Mouse (Mus musculus): ENCODE results near the gene Gpr146. TPM values are rescaled to one million over a fixed set of nuclear protein-coding genes. Genes with fewer than 3 reads are reported as not detected.
"Not testable (repeated sequence)": the region's sequence is repeated elsewhere in the genome, so short reads cannot be mapped to it uniquely, and the experiment has no call there.

Gpr146 gene
- 10 to 100 TPM; 39.6 to 40.5 TPM for total RNA-seq (2021)
- long read RNA-seq, experiment 1, full-length matches to known transcripts: 14 of 26 reads
- long read RNA-seq, experiment 1, partial matches to known transcripts: 12 of 26 reads
- long read RNA-seq, experiment 1, other reads (novel, unspliced or antisense): 0 of 26 reads
- long read RNA-seq, experiment 2, full-length matches to known transcripts: 8 of 19 reads
- long read RNA-seq, experiment 2, partial matches to known transcripts: 11 of 19 reads
- long read RNA-seq, experiment 2, other reads (novel, unspliced or antisense): 0 of 19 reads

GRCm38 (mm10) chr5:139377468-139378270 lies at the start of gene Gpr146:
Gene Gpr146, plus strand, starts transcription at chr5:139377697.
- DNase-seq: peak; percentile 84 to 85

GRCm38 (mm10) chr5:139330766-139331165 lies 46.7 kb upstream of the Gpr146 start:
- DNase-seq: no peak

- DNase-seq: peak; percentile 69 to 93
These were observed 45.8 kb upstream of the Gpr146 start for GRCm38 (mm10) chr5:139331742-139332141.

DNA sequence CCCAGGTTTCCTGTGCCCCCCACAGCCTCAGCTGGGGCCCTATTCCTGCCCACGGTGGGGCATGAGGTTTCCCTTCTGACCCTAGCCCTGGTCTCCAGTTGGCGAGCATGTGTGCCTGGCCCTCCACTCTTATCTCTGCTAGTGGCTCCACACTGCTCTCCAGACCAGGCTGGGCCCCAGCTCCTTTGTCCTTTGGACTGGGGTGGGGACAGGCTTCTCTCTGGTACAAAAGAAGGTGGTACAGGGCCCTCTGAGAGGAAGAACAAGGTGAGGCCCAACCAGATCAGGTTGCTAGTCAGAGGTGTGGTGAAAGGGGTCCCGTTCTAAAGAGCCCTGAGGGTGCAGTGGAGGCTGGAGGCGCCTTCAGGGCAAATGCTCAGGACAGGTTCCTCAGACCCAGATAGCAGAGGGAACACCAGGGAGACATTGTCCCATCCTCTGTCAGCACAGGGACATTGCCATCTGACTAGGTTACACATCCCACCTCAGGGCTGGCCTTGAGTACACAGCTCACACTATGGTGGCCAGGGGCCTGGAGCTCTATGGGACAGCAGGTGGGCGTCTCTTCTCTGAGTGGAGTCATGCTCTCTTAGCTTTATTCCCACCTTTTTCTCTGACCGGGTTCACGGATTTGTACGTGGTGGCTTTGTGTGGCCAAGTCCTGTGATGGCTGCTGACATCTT lies 44.8 kb upstream of the Gpr146 start:
- DNase-seq: no peak

DNA sequence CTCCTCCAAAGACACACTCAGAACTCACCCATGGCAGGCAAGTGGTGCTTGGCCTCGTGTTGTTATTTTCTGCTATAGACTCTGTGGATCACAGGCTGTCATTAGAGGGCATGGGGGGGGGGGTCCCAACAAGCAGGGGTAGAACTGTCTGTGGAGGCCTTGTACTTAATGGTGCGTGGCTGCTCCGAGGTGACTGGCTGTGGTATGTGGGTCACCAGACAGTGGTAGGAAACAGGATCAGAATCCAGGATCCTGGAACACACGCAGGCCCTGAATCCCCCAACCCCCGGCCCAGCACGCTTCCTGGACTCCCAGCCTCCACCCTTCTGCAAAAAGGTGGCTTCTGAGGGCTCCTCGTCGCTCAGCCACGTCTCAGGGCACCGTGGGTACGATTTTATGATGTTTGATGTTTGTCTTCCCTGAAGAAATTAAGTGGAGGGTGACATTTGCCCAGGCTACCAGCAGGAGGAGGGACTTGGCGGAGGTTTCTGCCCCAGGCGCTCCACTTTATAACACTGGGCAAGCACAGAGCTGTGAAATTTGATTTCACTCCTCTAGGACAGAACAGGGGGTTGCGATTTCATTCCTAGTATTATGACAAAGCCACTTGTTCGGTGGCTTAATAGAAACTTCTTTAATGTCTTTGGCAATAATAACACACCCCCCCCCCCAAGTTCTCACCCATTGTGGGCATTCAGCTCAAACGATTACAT lies 44.0 kb upstream of the Gpr146 start:
- no peak for DNase-seq

GRCm38 (mm10) chr5:139334394-139334793 lies 43.1 kb upstream of the Gpr146 start:
- not testable (repeated sequence) for DNase-seq

GRCm38 (mm10) chr5:139335634-139336033 lies 41.9 kb upstream of the Gpr146 start:
- no peak for DNase-seq

DNA sequence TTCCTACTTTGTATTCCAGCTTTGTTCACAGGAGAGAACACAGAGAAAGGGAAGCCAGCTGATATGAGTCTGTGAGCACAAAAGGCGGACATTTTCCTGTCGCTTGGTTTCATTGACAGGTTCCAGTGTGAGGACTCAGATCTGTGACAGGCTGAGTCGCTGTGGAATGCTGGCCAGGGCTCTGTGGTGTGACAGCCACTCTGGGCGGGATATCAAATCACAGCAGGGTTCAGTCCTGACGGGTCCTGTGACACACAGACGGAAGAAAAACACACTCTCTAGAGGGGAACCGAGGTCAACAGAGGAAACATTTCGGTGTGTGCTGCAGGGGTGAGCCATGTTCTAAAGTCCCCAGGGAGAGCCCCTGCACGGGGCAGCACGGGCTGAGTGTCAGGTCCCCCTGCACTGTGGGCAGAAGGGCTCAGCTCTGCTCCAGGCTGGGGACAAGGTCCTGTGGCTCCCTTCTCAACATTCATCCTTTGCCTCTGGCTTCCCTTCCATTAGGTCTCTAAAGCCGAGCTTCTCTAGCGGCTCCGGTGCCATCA lies 39.6 kb upstream of the Gpr146 start:
- DNase-seq: peak; percentile 43 to 49

GRCm38 (mm10) chr5:139338403-139338802 lies 39.1 kb upstream of the Gpr146 start:
- no peak for DNase-seq

- no peak for DNase-seq
These were observed 38.6 kb upstream of the Gpr146 start for GRCm38 (mm10) chr5:139338891-139339290.

DNA sequence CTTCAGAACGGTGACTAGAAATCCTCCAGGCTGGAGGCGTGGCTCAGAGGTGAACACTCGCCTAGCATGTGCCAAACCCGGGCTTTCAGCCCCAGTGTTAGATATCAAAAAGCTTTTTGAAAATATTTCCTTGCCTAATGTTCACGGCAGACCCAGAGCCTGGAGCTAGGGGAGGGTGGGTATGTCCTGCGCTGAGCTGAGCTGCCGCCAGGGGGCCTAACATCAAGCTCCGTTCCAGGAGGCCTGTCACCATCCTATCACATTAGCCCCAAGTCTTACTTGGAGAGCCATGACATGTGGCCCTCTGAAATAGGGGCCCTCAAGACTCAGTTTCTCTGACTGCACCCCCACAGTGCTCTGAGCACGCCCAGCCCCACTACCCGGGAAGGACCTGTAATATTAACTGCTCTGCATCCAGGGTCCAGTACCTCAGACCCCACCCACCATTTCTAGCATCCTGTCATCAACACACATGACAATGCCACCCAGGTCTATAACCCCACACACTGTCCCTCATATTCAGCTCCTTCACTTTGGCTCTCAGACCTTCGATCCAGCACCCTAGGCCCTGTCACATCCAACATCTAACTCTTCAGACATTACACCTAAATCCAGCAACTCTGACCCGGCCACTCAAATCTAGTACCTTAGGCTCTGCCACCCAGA lies 33.3 kb upstream of the Gpr146 start:
- DNase-seq: peak; percentile 78 to 84

DNA sequence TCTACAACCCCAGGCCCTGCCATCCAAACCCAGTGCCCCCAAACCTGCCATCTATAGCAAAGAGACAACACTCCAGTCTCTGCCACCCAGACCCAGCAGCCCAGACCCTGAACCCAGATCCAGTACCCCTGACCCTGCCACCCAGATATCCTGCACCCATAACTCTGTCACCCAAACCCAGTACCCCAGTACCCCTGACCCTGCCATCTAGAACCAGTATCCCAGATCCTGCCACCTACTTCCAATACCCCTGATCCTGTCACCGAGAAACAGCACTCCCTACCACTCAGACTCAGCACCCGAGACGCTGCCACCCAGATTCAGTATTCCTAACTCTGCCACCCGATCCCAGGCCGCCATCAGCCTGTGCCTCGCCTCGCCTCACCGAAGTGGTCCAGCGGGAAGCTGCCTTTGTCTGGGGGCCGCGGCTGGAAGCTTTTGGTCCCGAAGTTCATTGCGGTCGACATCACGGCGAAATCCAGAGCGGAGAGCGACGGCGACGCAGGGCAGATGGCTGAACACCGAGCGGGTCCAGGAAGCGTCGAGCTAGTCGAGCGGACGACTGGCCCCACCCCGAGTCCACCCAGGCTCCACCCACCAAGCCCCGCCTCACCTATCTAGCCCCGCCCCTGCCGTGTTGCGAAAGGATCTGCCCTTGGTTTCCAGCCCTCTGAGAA lies 32.7 kb upstream of the Gpr146 start:
- peak; percentile 96 to 99 for DNase-seq

DNA sequence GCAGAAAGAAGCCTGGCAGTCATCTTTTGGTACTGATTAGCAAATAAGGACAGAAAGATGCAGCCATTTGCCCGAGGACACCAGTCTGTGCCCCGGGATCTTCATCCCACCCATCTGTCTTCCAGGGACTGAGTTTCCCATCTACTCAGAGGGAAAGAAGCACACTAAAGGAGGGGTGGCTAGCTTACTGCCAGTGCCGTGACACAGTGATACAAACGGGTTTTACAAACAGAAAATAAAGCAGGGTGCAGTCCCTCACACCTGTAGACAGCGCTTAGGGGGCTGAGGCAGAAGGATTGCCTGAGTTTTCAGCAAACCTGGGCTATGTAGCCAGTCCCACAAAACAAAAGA lies 32.2 kb upstream of the Gpr146 start:
- no peak for DNase-seq

DNA sequence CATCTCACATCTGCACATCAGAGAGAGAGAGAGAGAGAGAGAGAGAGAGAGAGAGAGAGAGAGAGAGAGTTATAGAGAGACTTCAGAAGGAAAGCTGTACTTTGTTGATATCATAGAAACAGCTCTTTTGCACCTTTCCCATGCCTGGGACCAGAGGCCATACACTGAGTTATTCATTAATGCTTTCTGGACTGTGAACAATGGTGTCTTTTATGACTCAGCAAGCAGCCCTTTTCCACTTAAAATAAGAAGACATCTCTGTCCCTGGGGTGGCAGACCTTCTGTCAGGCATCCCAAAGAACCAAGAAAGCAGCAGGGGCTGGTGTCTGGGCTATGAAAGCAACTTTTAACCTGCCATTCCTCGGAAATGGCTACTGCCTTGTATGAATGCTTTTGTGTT lies 30.3 kb upstream of the Gpr146 start:
- DNase-seq: no peak

- DNase-seq: no peak
These were observed 27.8 kb upstream of the Gpr146 start for GRCm38 (mm10) chr5:139349713-139350112.

- DNase-seq: no peak
These were observed 26.4 kb upstream of the Gpr146 start, which contains the start of gene Cox19 for GRCm38 (mm10) chr5:139351134-139351533. Gene Cox19, minus strand, starts transcription at chr5:139351418.

- no peak for DNase-seq
These were observed 25.9 kb upstream of the Gpr146 start for GRCm38 (mm10) chr5:139351628-139352027.

GRCm38 (mm10) chr5:139352317-139352716 lies 25.2 kb upstream of the Gpr146 start, which contains the start of gene Cyp2w1:
Gene Cyp2w1, plus strand, starts transcription at chr5:139352617.
- no peak for DNase-seq

- no peak for DNase-seq
These were observed 24.0 kb upstream of the Gpr146 start for GRCm38 (mm10) chr5:139353496-139353895.

DNA sequence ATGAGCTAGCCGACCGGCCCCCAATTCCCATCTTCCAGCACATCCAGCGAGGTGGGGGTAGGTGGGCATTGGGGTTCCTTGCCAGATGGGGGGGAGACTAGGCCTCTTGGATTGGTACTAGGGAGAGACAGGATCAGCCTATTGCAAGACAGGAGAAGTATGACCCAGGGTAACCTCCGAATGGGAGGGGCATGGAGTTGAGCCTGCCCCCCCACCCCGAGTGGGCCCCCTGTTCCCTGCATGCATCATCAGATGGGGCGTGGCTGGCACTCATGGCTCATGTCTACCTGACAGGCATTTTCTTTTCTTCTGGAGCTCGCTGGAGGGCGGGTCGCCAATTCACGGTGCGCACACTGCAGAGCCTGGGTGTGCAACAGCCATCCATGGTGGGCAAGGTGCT lies 23.6 kb upstream of the Gpr146 start:
- DNase-seq: no peak
